Mouse (Mus musculus) granulocyte monocyte progenitor cell, adult 5-6 weeks (primary cell): Measurements from ENCODE around the gene Atp6v0c. TPM values are rescaled to one million over a fixed set of nuclear protein-coding genes. Genes with fewer than 3 reads are reported as not detected.
"Not testable (repeated sequence)": the region's sequence is repeated elsewhere in the genome, so short reads cannot be mapped to it uniquely, and the experiment has no call there.

Experiments
- ATAC-seq: replicated peaks from 2 replicates; pipeline ENCODE4 v1.8.0; 2016; ENCODE audit warnings: mild to moderate bottlenecking, moderate TSS enrichment, inconsistent platforms; ENCODE audit not compliant: poor library complexity, severe bottlenecking
- total RNA-seq, 2 experiments: library from RNA; stranded (forward) in 1 of 2; stranded (reverse) in 1 of 2; fragments of 200-712, 200-1000 nt in 1 of 2; fragments of >200 nt in 1 of 2; fragmentation: Nextera tagmentation in 1 of 2; gene quantifications; 2 replicates each; pipeline ENCODE4 v1.2.3; 2014 to 2017

Gene Atp6v0c
- total RNA-seq, 2 experiments from 2014 or later: 143 to 422 TPM

GRCm38 (mm10) chr17:24163176-24163962 is 6.1 kb downstream of the Atp6v0c start, which contains the start of gene Amdhd2:
Gene Amdhd2, minus strand, starts transcription at chr17:24163766.
- ATAC-seq: peak; percentile 47

GRCm38 (mm10) chr17:24162584-24163175 is 6.8 kb downstream of the Atp6v0c start:
- ATAC-seq: peak; percentile 38

- no peak for ATAC-seq
Observed at GRCm38 (mm10) chr17:24161466-24161865, 8.0 kb downstream of the Atp6v0c start.

DNA sequence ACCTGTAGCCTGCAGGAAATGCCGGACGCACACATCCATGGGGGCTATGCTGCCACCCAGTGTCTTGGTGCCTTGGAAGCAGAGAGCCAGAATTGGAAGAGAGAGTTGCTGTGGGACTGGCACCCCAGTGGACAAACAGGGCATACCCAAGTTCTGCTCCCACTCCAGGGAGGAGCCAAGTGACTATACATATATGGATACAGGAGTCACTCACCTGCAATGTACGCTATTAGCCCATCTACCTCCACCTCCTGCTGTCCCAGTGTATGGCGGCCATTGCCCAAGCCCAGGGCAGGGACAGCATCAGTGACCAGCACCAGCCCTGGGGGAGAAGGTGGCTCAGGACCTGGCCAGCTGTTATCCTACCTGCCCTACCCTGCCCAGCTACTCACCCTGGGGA is 12.0 kb downstream of the Atp6v0c start:
- no peak for ATAC-seq

DNA sequence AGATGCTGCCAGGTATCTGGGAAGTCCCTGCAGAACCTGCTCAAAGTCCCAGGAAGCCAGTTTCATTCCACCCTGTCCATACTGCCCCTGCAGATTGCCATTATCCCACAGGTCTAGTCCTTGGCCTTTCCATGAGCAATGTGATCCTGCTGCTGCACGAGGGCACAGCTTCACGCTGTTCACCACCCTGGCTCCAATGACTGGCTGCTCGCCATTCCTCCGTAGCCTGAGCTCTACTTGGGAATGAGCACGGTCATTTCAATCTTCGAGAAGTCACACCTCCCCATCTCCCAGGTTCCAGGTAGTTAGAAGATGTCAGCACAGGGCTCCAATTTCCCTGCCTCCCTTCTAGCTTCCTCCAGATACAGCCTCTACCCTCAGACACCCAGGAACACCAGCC is 12.4 kb downstream of the Atp6v0c start:
- ATAC-seq: no peak

- no peak for ATAC-seq
Observed at GRCm38 (mm10) chr17:24156394-24156793, 13.1 kb downstream of the Atp6v0c start.

DNA sequence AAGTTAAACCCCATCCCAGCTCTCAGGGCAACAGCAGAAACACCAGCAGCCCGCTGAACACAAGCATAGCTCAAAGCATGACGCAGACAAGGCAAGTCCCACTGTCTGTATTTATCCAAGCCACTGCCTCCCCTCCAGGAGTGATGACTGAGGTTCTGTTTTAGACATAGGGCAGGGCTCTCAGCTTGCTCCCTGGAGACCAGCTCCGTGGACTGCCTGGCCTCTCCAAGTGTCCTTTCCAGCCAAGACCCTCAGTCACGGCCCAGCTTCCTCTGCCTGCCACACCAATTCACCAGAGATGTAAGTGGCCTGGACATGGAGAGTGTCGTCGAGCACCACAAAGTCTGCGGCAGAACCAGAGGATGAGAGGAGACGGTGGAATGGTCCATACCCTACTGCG is 13.8 kb downstream of the Atp6v0c start:
- no peak for ATAC-seq

DNA sequence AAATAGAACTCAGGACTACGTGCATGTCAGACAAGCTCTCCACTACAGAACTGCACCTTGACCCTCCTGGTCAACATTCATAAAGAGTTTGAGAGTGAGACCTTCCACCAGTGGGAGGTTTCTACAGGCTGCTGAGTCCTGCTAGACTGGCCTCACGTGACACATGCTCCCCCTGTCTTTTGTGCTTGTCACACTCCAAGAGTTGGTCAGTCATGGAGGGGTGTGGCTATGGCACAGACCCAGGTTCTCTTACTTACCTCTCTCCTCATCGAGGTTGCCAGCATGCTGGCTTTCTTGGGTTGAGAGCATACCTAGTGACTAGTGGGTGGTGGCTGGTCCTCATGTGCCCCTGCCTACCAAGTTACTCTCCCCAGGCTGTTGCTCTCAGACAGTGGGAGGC is 15.0 kb downstream of the Atp6v0c start:
- no peak for ATAC-seq

GRCm38 (mm10) chr17:24151890-24152563 is 17.5 kb downstream of the Atp6v0c start:
- peak; percentile 96 for ATAC-seq

- no peak for ATAC-seq
Observed at GRCm38 (mm10) chr17:24151382-24151781, 18.1 kb downstream of the Atp6v0c start.

GRCm38 (mm10) chr17:24150824-24151223 is 18.7 kb downstream of the Atp6v0c start, which contains the start of gene Pdpk1:
Gene Pdpk1, minus strand, starts transcription at chr17:24150924.
- no peak for ATAC-seq

- no peak for ATAC-seq
Observed at GRCm38 (mm10) chr17:24149421-24149820, 20.1 kb downstream of the Atp6v0c start.

DNA sequence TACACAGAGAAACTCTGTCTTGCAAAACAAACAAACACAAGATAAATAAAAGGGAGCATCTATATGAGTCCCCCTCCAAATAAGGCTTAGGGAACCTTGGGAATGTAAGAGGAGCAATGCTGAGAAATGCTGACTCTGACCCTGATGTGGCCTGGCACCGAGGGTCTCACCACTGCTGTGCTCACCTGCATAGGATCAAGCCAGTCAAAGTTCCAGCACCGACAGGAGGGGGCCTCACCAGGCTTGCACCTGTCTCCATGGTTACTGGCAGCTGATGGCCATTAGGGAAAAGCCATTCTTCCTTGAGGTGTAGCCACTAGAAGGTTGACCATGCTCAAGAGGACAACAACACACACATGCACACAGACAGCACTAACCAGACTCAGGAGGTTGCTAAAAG is 26.6 kb downstream of the Atp6v0c start:
- no peak for ATAC-seq

GRCm38 (mm10) chr17:24141425-24141920 is 28.0 kb downstream of the Atp6v0c start:
- peak; percentile 97 for ATAC-seq

- no peak for ATAC-seq
Observed at GRCm38 (mm10) chr17:24140845-24141424, 28.6 kb downstream of the Atp6v0c start.

DNA sequence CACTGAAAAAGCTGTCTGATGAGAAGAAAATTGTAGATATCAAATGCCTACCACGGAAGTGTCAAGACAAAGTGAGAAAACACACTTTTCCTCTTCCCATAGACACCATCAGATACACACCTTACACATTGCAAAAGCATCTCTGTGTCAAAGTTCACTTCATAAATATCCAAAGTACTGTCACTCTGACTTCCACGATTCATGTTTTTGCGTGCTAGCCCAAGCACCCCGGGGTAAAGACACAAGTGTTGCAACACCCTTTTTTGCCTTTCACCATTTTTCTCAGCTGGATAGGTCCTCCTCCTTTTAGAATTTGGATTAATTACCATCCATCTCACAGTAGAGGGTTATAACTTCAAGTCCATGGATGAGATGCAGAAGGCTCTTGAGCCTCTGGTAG is 29.5 kb downstream of the Atp6v0c start:
- no peak for ATAC-seq

- no peak for ATAC-seq
Observed at GRCm38 (mm10) chr17:24139256-24139655, 30.2 kb downstream of the Atp6v0c start.

- no peak for ATAC-seq
Observed at GRCm38 (mm10) chr17:24137226-24137880, 32.1 kb downstream of the Atp6v0c start.

DNA sequence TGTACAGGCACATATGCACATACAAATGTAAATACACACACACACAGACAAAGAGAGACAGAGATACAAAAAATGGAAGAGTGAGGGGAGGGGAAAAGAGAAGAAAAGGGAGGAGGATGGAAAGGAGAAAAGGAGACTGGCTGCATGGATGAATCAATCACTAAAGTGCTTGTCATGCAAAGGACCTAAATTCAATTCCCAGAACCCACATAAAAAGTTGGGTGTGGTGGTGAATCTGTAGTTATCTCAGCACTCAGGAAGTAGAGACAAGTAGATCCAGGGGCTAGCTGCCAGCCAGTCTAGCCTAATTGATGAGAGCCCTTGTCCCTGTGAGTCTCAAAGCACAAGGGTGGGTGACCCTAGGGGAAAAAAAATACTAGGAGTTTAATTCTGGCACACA is 35.4 kb downstream of the Atp6v0c start:
- no peak for ATAC-seq

DNA sequence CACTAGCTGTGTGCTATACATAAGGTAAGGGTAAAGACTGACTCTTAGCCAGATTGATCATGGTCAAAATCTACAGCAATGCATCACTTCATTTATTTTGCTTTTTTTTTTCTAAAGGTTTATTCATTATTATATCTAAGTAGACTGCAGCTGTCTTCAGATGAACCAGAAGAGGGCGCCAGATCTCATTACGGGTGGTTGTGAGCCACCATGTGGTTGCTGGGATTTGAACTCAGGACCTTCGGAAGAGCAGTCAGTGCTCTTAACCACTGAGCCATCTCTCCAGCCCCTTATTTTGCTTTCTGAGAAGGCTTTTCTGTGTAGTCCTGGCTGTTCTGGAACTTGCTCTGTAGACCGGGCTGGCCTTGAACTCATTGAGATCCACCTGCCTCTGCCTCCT is 36.6 kb downstream of the Atp6v0c start:
- ATAC-seq: not testable (repeated sequence)
